Mouse (Mus musculus) heart, adult 2 months (tissue): ENCODE data around the gene Ssna1. TPM values are rescaled to one million over a fixed set of nuclear protein-coding genes. Genes with fewer than 3 reads are reported as not detected.
A peak's percentile ranks its signal among the peaks of the same experiment; 100 is the strongest.

ENCODE experiments used
- DNase-seq, 2 experiments: peaks; one replicate each; pipeline ENCODE4 v3.0.0; 2021
- H3K27ac ChIP-seq: fragments of 200-600 bp; 2 replicates; pipeline ENCODE4 v1.8.1; 2022
- H3K27me3 ChIP-seq: fragments of 200-500 bp; 2 replicates; pipeline ENCODE4 v1.6.1; 2012; ENCODE audit warnings: mild to moderate bottlenecking, low read length, inconsistent platforms, mixed read lengths; ENCODE audit not compliant: control insufficient read depth, insufficient read depth
- H3K36me3 ChIP-seq: fragments of 200-500 bp; 2 replicates; pipeline ENCODE4 v1.6.1; 2012; ENCODE audit warnings: low read length, inconsistent platforms; ENCODE audit not compliant: control insufficient read depth, insufficient read depth
- H3K4me1 ChIP-seq: fragments of 200-500 bp; 2 replicates; pipeline ENCODE4 v1.6.1; 2011; ENCODE audit warnings: low read length; ENCODE audit not compliant: control insufficient read depth, insufficient read depth
- H3K4me3 ChIP-seq: fragments of 200-600 bp; 2 replicates; pipeline ENCODE4 v1.8.1; 2022
- H3K79me2 ChIP-seq: fragments of 200-500 bp; replicated peaks from 2 replicates; pipeline ENCODE4 v1.6.1; 2012; ENCODE audit warnings: mild to moderate bottlenecking, inconsistent platforms, low read length, moderate library complexity, mixed read lengths; ENCODE audit not compliant: control insufficient read depth, insufficient read depth
- H3K9ac ChIP-seq: fragments of 200-500 bp; 2 replicates; pipeline ENCODE4 v1.6.1; 2012; ENCODE audit warnings: low read depth, mild to moderate bottlenecking, control low read depth, inconsistent platforms, low read length, mixed read lengths
- CTCF ChIP-seq: fragments of 200-600 bp; IDR thresholded peaks from 2 replicates; pipeline ENCODE4 v1.8.1; 2022; ENCODE audit warnings: antibody characterized with exemption, mild to moderate bottlenecking, moderate library complexity
- EP300 ChIP-seq: fragments of 200-500 bp; IDR thresholded peaks from 2 replicates; pipeline ENCODE4 v1.6.1; 2011; ENCODE audit warnings: low read depth, low read length, control low read depth; ENCODE audit not compliant: insufficient read depth
- POLR2A ChIP-seq: fragments of 200-500 bp; IDR thresholded peaks from 2 replicates; pipeline ENCODE4 v1.6.1; 2011; ENCODE audit warnings: mild to moderate bottlenecking, low read depth, low read length, control low read depth; ENCODE audit not compliant: insufficient read depth
- WGBS: fragments of 180-500 bp; shearing (Covaris S2); methylation state at CpG from one replicate; pipeline ENCODE4 v1.1.7; 2018; 5-methylcytosine and 5-hydroxymethylcytosine counted together
- intact Hi-C: fragments of 180-260 bp; cut with DNase I; formaldehyde crosslinking; loops from one replicate; pipeline ENCODE4 v1.15.1; 2025
- polyA plus RNA-seq: library from polyadenylated mRNA; depleted of rRNA; stranded (reverse); fragments of >200 nt; gene quantifications from 2 replicates; pipeline ENCODE4 v1.2.3, GENCODE M21; 2012
- total RNA-seq, 2 experiments: library from RNA; stranded (reverse); gene quantifications; 2 replicates each; pipeline ENCODE4 v1.2.3; 2021

Ssna1 gene
- total and polyA plus RNA-seq, 3 experiments = 33.1 to 41.5 (median 39.7) TPM

DNA sequence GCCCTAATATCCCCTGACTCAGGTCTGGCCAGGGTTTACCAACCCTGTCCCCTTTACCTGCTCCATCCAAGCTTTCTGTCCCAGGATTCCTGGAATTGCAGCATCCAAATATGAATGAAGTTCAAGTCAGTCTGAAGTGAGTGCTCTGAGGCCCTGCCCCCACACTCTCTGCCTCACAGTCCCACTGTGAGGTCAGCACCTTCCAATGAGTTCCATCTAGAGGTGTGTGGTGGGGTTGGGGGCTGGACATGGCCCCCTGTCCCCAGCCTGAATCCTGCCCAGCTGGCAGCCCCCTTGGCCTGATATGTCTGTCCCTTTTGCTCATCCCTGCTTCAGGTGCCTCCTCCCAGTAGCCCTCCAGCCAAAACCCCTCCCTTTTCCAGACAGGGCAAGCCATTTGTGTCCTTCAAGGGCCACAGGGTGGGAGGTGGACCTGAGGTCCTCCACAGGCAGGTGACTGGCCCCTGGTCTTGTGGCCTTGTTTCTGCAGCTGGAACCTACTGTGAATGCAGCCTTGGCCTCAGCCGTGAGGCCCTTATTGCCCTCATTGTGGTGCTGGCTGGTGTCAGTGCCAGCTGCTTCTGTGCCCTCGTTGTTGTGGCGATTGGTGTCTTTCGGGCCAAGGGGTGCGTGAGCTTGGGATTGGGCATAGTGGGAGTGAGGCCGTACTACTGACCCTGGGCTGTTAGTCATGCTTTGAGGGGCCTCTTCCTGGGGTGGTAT is 15.8 kb upstream of the Ssna1 start, which contains the start of gene Tmem210:
TSS of gene Tmem210 (plus strand) at position 219 of the 723 bp plus-strand sequence.
- Histone ChIP-seq H3K4me1 (peaks cover 7% of the 10 kb centered on the region), H3K4me3 (no peak within 1 kb of the TSS), H3K79me2 (no peaks in the 10 kb centered on the region), H3K36me3 (no peaks in the 10 kb centered on the region), H3K9ac (no peak within 1 kb of the TSS), H3K27me3 (peaks cover 6% of the 10 kb centered on the region), H3K27ac (peak within 1 kb of the TSS; percentile 7; the same call in 1 of the 2 replicates)
- TF ChIP-seq CTCF (no peak), EP300 (no peak), POLR2A (no peak)
- WGBS = 91% methylated on average over 6 of the region's 6 CpGs
- no peak for DNase-seq
- intact Hi-C loops = no loop called here

- Histone ChIP-seq H3K9ac (no peak overlapping the region), H3K27me3 (peaks cover 6% of the 10 kb centered on the region), H3K79me2 (no peaks in the 10 kb centered on the region), H3K36me3 (no peaks in the 10 kb centered on the region), H3K4me3 (no peak overlapping the region), H3K27ac (peak overlapping the region; percentile 7; the same call in 1 of the 2 replicates), H3K4me1 (peaks cover 5% of the 10 kb centered on the region)
- no peak for DNase-seq
- TF ChIP-seq EP300 = no peak
- no peak for TF ChIP-seq POLR2A
- no peak for TF ChIP-seq CTCF
- WGBS = 20% methylated on average over 7 of the region's 7 CpGs
- intact Hi-C loops = no loop called here
These were observed 14.8 kb upstream of the Ssna1 start for GRCm38 (mm10) chr2:25286837-25287636.

DNA sequence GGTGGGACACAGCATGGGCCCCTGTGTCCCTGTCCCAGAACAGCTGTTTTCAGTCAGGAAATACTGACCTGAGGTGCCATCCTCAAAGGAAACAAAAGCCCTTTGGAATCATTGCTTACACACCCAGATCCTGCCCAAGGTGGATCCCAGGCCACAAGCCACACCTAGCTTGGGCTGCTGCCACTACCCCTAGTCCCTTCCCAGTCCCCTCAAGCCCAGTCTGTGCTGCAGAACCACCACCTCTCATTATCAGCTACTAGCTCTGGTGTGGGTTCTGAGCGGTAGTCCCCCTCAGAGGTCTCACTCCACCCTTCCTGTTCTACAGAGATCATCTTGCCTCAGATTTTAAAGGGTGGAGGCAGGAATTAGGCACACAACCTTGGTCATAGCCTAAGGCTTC is 14.1 kb upstream of the Ssna1 start:
- peaks cover 5% of the 10 kb centered on the region for H3K4me1 ChIP-seq
- TF ChIP-seq POLR2A (no peak), EP300 (no peak), CTCF (no peak)
- H3K36me3 ChIP-seq = no peaks in the 10 kb centered on the region
- H3K79me2 ChIP-seq = no peaks in the 10 kb centered on the region
- H3K27me3 ChIP-seq = peaks cover 4% of the 10 kb centered on the region
- WGBS = 38% methylated on average over 1 of the region's 1 CpGs
- no peak overlapping the region for H3K9ac ChIP-seq
- H3K27ac ChIP-seq = no peak overlapping the region
- DNase-seq = no peak
- intact Hi-C loops = no loop called here
- H3K4me3 ChIP-seq = no peak overlapping the region

GRCm38 (mm10) chr2:25285551-25285950 is 13.3 kb upstream of the Ssna1 start:
- 91% methylated on average over 2 of the region's 2 CpGs for WGBS
- DNase-seq = no peak
- no peak overlapping the region for H3K9ac ChIP-seq
- intact Hi-C loops = no loop called here
- no peaks in the 10 kb centered on the region for H3K36me3 ChIP-seq
- H3K27me3 ChIP-seq = peaks cover 4% of the 10 kb centered on the region
- no peaks in the 10 kb centered on the region for H3K79me2 ChIP-seq
- H3K4me1 ChIP-seq = peaks cover 5% of the 10 kb centered on the region
- H3K4me3 ChIP-seq = no peak overlapping the region
- H3K27ac ChIP-seq = no peak overlapping the region
- TF ChIP-seq CTCF = no peak
- TF ChIP-seq EP300 = no peak

- no peak overlapping the region for H3K27ac ChIP-seq
- H3K79me2 ChIP-seq = no peaks in the 10 kb centered on the region
- TF ChIP-seq POLR2A = no peak
- 0 out of 2 replicates have a peak, but pooled peaks have one; percentile 26 for TF ChIP-seq EP300
- TF ChIP-seq CTCF = peak; percentile 83
- H3K27me3 ChIP-seq = no peaks in the 10 kb centered on the region
- intact Hi-C loops = loop anchor here (2.0 kb wide), 1 partner anchor 14 kb away; no protein-coding TSS in a partner anchor
- H3K9ac ChIP-seq = no peak overlapping the region
- H3K4me3 ChIP-seq = no peak overlapping the region
- 60% methylated on average over 13 of the region's 13 CpGs for WGBS
- peak; percentile 68 to 80 for DNase-seq
- H3K4me1 ChIP-seq = no peaks in the 10 kb centered on the region
- no peaks in the 10 kb centered on the region for H3K36me3 ChIP-seq
These were observed 7.0 kb upstream of the Ssna1 start for GRCm38 (mm10) chr2:25278928-25279882.
